Mouse (Mus musculus): ENCODE measurements around the gene Tmed10.

- TF ChIP-seq POLR2A (IDR thresholded peaks at IDR 0.05; ENCODE audit: low read depth, low read length) (no peak), CTCF (conservative IDR thresholded peaks at IDR 0.05; ENCODE audit: insufficient read depth, insufficient read length, low read depth, low read length) (no peak)
Measured at GRCm38 (mm10) chr12:85297345-85297997, 77.2 kb downstream of the Tmed10 start.
